Mouse (Mus musculus) liver, adult 2 months (tissue): Measurements from ENCODE around the gene Pla2g2e.

Experiments
- CTCF ChIP-seq: fragments of 200-500 bp; IDR thresholded peaks from 2 replicates; pipeline ENCODE4 v1.5.1; 2011; ENCODE audit warnings: low read depth, low read length, control low read depth
- POLR2A ChIP-seq: fragments of 200-500 bp; IDR thresholded peaks from 2 replicates; pipeline ENCODE4 v1.6.1; 2011; ENCODE audit warnings: low read length, control low read depth; ENCODE audit not compliant: insufficient read depth; ENCODE audit errors: extremely low read depth

DNA sequence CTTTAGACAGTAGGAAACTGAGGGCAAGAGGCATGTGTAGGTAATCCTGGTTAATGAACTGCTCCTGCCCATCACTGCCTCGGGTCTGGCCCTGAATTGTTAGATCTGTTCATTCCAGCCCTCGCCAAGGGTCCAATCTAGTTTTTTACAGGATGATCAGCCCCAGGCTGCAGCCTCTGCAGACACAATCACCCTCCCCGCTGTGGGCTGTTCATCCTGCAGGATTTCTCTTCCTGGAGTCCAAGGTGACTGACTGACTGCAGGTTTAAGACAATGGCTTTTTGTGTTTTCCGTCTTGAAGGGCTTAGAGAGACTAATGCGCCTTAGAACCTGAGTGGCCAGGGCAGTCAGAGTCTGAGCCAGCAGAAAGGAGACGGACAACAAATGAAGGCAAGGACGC lies 11.4 kb downstream of the Pla2g2e start:
- TF ChIP-seq CTCF, result no peak
- TF ChIP-seq POLR2A, result no peak
